Mouse (Mus musculus): ENCODE measurements around the gene Zfp217.

DNA sequence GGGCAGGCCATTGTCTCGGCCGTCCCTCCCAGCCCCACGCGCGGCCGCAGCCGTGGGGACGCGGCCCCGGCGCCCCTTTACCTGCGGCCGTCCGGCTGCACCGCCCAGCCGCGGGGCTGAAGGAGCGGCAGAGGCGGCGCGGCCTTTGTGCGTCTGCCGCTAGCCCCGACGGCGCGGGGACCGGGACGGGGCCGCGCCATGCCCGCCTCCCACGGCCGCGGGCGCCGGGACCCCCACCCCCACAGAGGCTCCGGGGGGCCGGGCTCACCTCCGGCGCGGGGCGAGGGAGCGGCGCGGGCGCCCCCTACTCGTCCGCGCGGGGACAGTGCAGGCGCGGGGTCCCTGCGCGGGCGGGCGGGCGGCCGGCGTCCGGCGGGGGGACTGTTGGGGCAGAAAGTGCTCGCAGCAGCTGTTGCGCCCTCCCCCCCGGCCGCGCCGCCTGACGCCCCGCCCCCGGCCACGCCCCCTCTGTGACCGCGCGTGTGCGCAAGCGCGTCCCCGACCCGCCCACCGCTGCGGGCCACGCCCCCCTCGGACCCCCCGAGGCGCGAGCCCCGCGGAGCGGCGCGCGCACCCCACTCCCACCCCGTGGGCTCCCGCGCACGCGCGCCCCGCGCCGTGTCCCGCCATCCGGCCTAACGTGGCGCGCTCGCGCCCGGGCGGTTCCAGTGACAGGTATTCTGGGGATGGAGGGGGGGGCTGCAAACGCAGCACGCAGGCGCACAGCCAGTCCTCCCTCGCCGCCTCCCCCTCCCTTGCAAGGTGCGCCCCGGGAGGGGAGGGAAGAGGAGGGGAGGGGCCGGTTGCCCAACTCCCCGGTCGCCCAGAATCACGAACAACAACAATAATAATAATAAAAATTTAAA, 16.9 kb downstream of the Zfp217 start:
- TF ChIP-seq POLR2A (IDR thresholded peaks at IDR 0.05; ENCODE audit: extremely low read depth, insufficient read depth, low read length): no peak
- TF ChIP-seq CTCF (IDR thresholded peaks at IDR 0.05; ENCODE audit: extremely low read depth, insufficient read depth, low read length): no peak

Measured in cortical plate, adult 2 months (tissue).